ENCODE assay signal across 9 mouse cellular contexts in the genomic region with DNA sequence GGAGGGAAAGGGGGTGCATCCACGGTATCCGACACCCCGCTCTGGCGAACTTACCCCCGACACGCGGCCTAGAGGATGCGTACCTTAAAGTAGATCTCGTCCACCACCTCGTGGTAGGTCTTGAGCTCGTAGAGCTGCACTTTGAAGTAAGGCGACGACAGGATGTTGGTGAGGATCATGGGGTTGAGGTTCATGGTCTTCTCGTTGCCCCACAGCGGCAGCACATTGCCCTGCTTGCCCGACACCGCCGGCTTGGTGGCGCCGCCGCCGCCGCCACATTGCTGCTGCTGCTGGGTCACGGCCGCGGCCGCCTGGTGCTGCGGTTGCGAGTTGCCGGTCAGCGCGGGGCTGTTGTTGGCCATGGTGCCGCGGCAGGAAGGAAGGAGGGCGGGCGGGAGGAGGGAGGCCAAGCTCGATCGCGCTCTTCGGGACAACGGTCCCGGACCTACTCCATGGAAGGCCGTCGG. TPM values are rescaled to one million over a fixed set of nuclear protein-coding genes. Genes with fewer than 3 reads are reported as not detected.
DNase-seq lines count a peak whose midpoint lies in the region; ATAC-seq lines count a peak whose summit lies in the region.
"Had no signal": no experiment of that assay in that cellular context is flagged by ENCODE, and none has a peak within 500 bp of the region (broad histone marks: within the 10 kb centered on the region; RNA-seq: fewer than 3 reads in every experiment).

No protein-coding gene starts in this region.

- no peaks in the 10 kb centered on the region for H3K9me3 ChIP-seq in forebrain, embryonic 15.5 days

- peak; percentile 88 for ATAC-seq in forebrain, embryonic 15.5 days (replicated peaks)

- no peaks in the 10 kb centered on the region for H3K27me3 ChIP-seq in forebrain, embryonic 15.5 days

- whole genome bisulfite sequencing in forebrain, embryonic 15.5 days: 1% methylated on average over 43 of the region's 44 CpGs

- peaks cover 28% of the 10 kb centered on the region for H3K4me1 ChIP-seq in forebrain, embryonic 15.5 days

- peaks cover 8% of the 10 kb centered on the region for H3K36me3 ChIP-seq in forebrain, embryonic 15.5 days

- DNase-seq in ES-CJ7 (ENCODE audit: low read depth, low spot score): peak; percentile 81
- DNase-seq in c-Kit-positive CD71-positive TER-119-negative erythroid progenitor cells, embryonic 14.5 days (ENCODE audit: low read depth): peak; percentile 46
- peak; percentile 69 for DNase-seq in heart, postnatal 4 days
- peak; percentile 62 to 63 for DNase-seq in layer of hippocampus, postnatal 14 days (ENCODE audit: low spot score in 2 of 2)
- peak; percentile 74 for DNase-seq in lung, postnatal 25 days (ENCODE audit: low spot score)
- peak; percentile 71 for DNase-seq in retina, embryonic 14.5 days (ENCODE audit: low spot score)
- DNase-seq in urinary bladder, adult 18-20 months (ENCODE audit: low spot score in 2 of 2): peak; percentile 28 to 49

- H3K4me2 ChIP-seq in forebrain, embryonic 15.5 days (replicated peaks): peak overlapping the region; percentile 98

- H3K27ac ChIP-seq in forebrain, embryonic 15.5 days (replicated peaks): peak overlapping the region; percentile 97

- peak overlapping the region; percentile 82 for H3K4me3 ChIP-seq in forebrain, embryonic 15.5 days

- peak overlapping the region; percentile 84 for H3K9ac ChIP-seq in forebrain, embryonic 15.5 days (replicated peaks)

RNA-seq across cellular contexts. Expression of a gene that starts 0.4 kb away (rescaled TPM):
- polyA plus RNA-seq in forebrain, embryonic 15.5 days (2015; fragmentation: Nextera tagmentation; extraction: Ambion mirVana): 60.7 and 66.9 TPM in 2 replicates
- total RNA-seq in heart, postnatal 4 days (2021): 10 to 100 TPM; 31.8 to 36.2 TPM
- 10 to 100 TPM; 46.4 to 52.6 TPM for total RNA-seq in layer of hippocampus, postnatal 14 days (2021)

RNA-seq across cellular contexts. Expression of a gene that starts 21.3 kb away (rescaled TPM):
- polyA plus RNA-seq in forebrain, embryonic 15.5 days (2015; fragmentation: Nextera tagmentation; extraction: Ambion mirVana): not detected in 2 replicates
- total RNA-seq in heart, postnatal 4 days (2021): under 1 TPM; 0.09 to 0.14 TPM
- under 1 TPM in 1 of 2 experiments, not detected in 1; 0.12 TPM for total RNA-seq in layer of hippocampus, postnatal 14 days (2021)

RNA-seq across cellular contexts. Expression of a gene that starts 28.6 kb away (rescaled TPM):
- 1.2 and 1.6 TPM in 2 replicates for polyA plus RNA-seq in forebrain, embryonic 15.5 days (2015; fragmentation: Nextera tagmentation; extraction: Ambion mirVana)
- not detected for total RNA-seq in heart, postnatal 4 days (2021)
- total RNA-seq in layer of hippocampus, postnatal 14 days (2021): 1 to 10 TPM; 2.0 to 2.2 TPM

RNA-seq across cellular contexts. Expression of a gene that starts 29.1 kb away (rescaled TPM):
- polyA plus RNA-seq in forebrain, embryonic 15.5 days (2015; fragmentation: Nextera tagmentation; extraction: Ambion mirVana): 0.75 and 0.78 TPM in 2 replicates
- not detected for total RNA-seq in heart, postnatal 4 days (2021)
- not detected for total RNA-seq in layer of hippocampus, postnatal 14 days (2021)
- total RNA-seq: left cerebral cortex, adult 18-20 months had no signal

Comparison
In these comparisons a context has a peak if more than half of its experiments do, and no peak if none do; other contexts are left out.
1. Peak in every context shown above with its lines: DNase-seq, ATAC-seq, H3K4me3 ChIP-seq and H3K27ac ChIP-seq.